Mouse (Mus musculus) 3T3-L1 (cell line): Measurements from ENCODE around the gene Kcnj11.

Experiments used
- DNase-seq: peaks from one replicate; pipeline ENCODE4 v3.0.0-alpha.2; 2015; ENCODE audit warnings: low read depth, low spot score

The Kcnj11 gene

GRCm38 (mm10) chr7:46049981-46050380 lies 50.6 kb downstream of the Kcnj11 start:
- no peak for DNase-seq

DNA sequence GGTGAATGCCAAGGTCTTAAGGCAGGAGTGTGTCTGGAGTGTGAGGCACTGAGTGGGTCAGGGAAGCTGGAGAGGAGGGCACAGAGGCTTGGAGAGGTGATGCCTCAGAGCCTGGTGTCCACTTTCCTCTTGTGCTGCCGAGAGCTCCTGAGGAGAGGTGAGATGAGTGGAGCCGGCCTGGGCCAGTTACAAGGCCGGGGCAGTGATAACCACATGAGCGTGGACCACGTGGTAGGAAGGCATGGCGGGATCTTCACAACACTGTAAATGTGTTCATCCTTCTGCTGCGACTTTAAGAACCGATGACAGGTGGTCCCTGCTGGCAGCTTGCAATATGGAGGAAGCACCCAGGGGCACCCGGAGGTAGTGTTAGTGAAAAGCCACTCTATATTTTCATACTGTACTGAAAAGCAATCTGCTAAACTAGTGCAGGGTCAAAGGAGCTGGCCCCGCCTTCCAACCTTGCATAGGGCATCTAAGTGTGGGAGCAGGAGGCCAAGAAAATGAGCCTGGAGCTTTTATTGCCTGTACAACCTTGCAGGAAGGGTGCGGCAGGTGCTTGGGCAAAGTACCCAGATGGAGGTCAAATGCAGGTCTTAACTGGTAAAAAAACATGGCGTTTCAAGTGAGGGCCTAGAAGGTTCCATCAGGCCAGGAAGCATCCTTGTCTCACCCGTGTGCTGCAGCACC lies 52.5 kb downstream of the Kcnj11 start:
- DNase-seq = no peak

DNA sequence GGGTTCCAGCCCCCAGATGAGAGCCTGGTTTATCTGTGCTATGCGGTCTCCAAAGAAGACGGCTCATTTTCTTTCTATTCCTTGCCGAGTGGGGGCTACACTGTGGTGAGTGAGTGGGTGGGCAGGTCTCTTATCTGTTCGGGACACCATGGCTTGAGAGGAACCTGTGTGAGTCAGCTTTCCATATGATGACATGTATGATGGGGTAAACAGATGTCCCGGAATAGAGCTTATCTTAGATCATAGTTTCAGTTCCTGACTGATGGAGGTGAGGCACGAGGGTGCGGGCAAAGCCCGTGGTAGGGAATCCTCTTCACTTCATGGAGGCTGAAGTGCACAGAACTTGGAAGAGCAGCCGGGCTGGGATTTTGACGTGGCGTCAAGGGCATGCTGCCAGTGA lies 54.7 kb downstream of the Kcnj11 start:
- no peak for DNase-seq

DNA sequence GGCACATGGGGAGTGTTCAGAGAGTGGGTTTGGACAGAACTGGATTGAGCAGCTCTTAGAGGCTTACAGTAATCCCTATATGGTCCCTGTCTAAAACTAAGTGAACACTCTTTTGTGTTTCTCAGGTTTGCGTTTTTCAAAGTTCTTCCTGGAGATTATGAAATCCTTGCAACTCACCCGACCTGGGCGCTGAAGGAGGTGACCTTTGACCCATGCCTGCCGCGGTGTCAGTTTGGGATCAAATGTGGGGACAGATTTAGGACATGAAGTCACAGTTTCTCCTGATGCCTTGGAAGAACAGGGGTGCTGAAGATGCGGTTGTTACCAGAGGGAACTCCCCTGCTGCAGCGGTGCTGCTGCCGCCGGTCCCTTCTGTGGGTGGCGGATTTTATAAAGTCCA lies 56.5 kb downstream of the Kcnj11 start:
- DNase-seq = no peak
